Mouse (Mus musculus) embryonic facial prominence, embryonic 12.5 days (tissue): ENCODE results near the gene Mitf. TPM values are rescaled to one million over a fixed set of nuclear protein-coding genes. Genes with fewer than 3 reads are reported as not detected.

ENCODE experiments used
- ATAC-seq: fragments of 200-750 bp; cut with Nextera tagmentation; 2 replicates; pipeline ENCODE4 v1.8.0; 2017; ENCODE audit not compliant: insufficient number of reproducible peaks, insufficient read depth, low FRiP score, low TSS enrichment
- H3K27ac ChIP-seq: fragments of 300-500 bp; sonication (generic); 2 replicates; pipeline ENCODE4 v1.5.1; 2016; ENCODE audit warnings: mild to moderate bottlenecking
- H3K27me3 ChIP-seq: fragments of 300-500 bp; sonication (generic); 2 replicates; pipeline ENCODE4 v1.6.1; 2016; ENCODE audit warnings: mild to moderate bottlenecking, moderate library complexity
- H3K36me3 ChIP-seq: fragments of 300-500 bp; sonication (generic); 2 replicates; pipeline ENCODE4 v1.6.1; 2016; ENCODE audit warnings: mild to moderate bottlenecking
- H3K4me1 ChIP-seq: fragments of 300-500 bp; sonication (generic); 2 replicates; pipeline ENCODE4 v1.6.1; 2016
- H3K4me2 ChIP-seq: fragments of 300-500 bp; sonication (generic); replicated peaks from 2 replicates; pipeline ENCODE4 v1.6.1; 2016; ENCODE audit warnings: mild to moderate bottlenecking, moderate library complexity
- H3K4me3 ChIP-seq: fragments of 300-500 bp; sonication (generic); 2 replicates; pipeline ENCODE4 v1.5.1; 2016; ENCODE audit warnings: mild to moderate bottlenecking
- H3K9ac ChIP-seq: fragments of 300-500 bp; sonication (generic); 2 replicates; pipeline ENCODE4 v1.6.1; 2016; ENCODE audit warnings: mild to moderate bottlenecking, moderate library complexity
- H3K9me3 ChIP-seq: fragments of 300-500 bp; sonication (generic); 2 replicates; pipeline ENCODE4 v1.6.1; 2016; ENCODE audit warnings: mild to moderate bottlenecking, moderate library complexity
- WGBS: fragments of 180-500 bp; shearing (Covaris S2); methylation state at CpG from one replicate; pipeline ENCODE4 v1.1.7; 2016; 5-methylcytosine and 5-hydroxymethylcytosine counted together
- polyA plus RNA-seq: library from polyadenylated mRNA; unstranded; fragments of >200 nt; fragmentation: Nextera tagmentation; extraction: Ambion mirVana; gene quantifications from 2 replicates; pipeline ENCODE4 v1.2.1, GENCODE M21; 2016

Mitf gene
- polyA plus RNA-seq, 1 experiment from 2014 or later, result 2.3 TPM

- no peaks in the 10 kb centered on the region for H3K36me3 ChIP-seq
- no peak overlapping the region for H3K4me2 ChIP-seq
- no peak overlapping the region for H3K4me3 ChIP-seq
- H3K9ac ChIP-seq, result no peak overlapping the region
- no peak for ATAC-seq
- H3K27me3 ChIP-seq, result no peaks in the 10 kb centered on the region
- 28% methylated on average over 2 of the region's 2 CpGs for WGBS
- no peaks in the 10 kb centered on the region for H3K9me3 ChIP-seq
- no peak overlapping the region for H3K27ac ChIP-seq
- H3K4me1 ChIP-seq, result 0 out of 2 replicates have a peak, but pooled peaks cover 3% of the 10 kb centered on the region
Measured at GRCm38 (mm10) chr6:97883496-97883895, 76.6 kb downstream of the Mitf start.

DNA sequence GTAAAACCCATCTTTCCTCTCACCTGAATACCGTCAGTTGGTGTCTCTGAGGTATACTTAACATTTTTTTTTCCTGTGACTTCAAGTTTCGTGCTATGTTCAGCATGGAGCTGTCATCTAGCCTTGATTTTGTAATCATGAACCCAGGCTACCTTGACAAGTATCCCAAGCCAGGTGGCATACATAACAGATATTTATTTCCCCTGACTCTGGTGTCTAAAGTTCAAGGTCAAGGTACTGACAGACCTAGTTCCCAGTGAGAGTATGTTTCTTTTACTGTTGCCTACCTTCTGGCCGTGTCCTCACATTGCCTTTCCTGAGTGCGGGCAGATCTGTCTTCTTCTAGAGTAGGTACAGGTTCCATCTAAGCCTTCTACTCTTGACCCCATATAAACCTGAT is 78.1 kb downstream of the Mitf start:
- H3K27me3 ChIP-seq, result no peaks in the 10 kb centered on the region
- no peak overlapping the region for H3K27ac ChIP-seq
- H3K36me3 ChIP-seq, result no peaks in the 10 kb centered on the region
- 74% methylated on average over 4 of the region's 4 CpGs for WGBS
- ATAC-seq, result no peak
- no peak overlapping the region for H3K4me3 ChIP-seq
- H3K4me2 ChIP-seq, result no peak overlapping the region
- 0 out of 2 replicates have a peak, but pooled peaks cover 3% of the 10 kb centered on the region for H3K4me1 ChIP-seq
- no peaks in the 10 kb centered on the region for H3K9me3 ChIP-seq
- no peak overlapping the region for H3K9ac ChIP-seq

GRCm38 (mm10) chr6:97885606-97886005 is 78.8 kb downstream of the Mitf start:
- Histone ChIP-seq H3K4me2 (no peak overlapping the region), H3K4me1 (0 out of 2 replicates have a peak, but pooled peaks cover 3% of the 10 kb centered on the region), H3K27ac (no peak overlapping the region), H3K4me3 (no peak overlapping the region), H3K27me3 (no peaks in the 10 kb centered on the region), H3K9ac (no peak overlapping the region), H3K9me3 (no peaks in the 10 kb centered on the region), H3K36me3 (no peaks in the 10 kb centered on the region)
- ATAC-seq, result no peak
- WGBS, result 62% methylated on average over 3 of the region's 3 CpGs

- Histone ChIP-seq H3K36me3 (no peaks in the 10 kb centered on the region), H3K9ac (no peak overlapping the region), H3K27me3 (no peaks in the 10 kb centered on the region), H3K4me2 (no peak overlapping the region), H3K4me3 (no peak overlapping the region), H3K9me3 (no peaks in the 10 kb centered on the region), H3K4me1 (0 out of 2 replicates have a peak, but pooled peaks cover 3% of the 10 kb centered on the region), H3K27ac (no peak overlapping the region)
- 84% methylated on average over 4 of the region's 4 CpGs for WGBS
- ATAC-seq, result no peak
Measured at GRCm38 (mm10) chr6:97887893-97888292, 81.0 kb downstream of the Mitf start.

GRCm38 (mm10) chr6:97888596-97888995 is 81.7 kb downstream of the Mitf start:
- Histone ChIP-seq H3K27ac (no peak overlapping the region), H3K9me3 (no peaks in the 10 kb centered on the region), H3K36me3 (no peaks in the 10 kb centered on the region), H3K4me3 (no peak overlapping the region), H3K27me3 (no peaks in the 10 kb centered on the region), H3K4me2 (no peak overlapping the region), H3K9ac (no peak overlapping the region), H3K4me1 (no peaks in the 10 kb centered on the region)
- ATAC-seq, result no peak
- 53% methylated on average over 3 of the region's 3 CpGs for whole genome bisulfite sequencing

GRCm38 (mm10) chr6:97893546-97893945 is 86.7 kb downstream of the Mitf start:
- ATAC-seq, result no peak
- Histone ChIP-seq H3K27ac (no peak overlapping the region), H3K4me3 (no peak overlapping the region), H3K9me3 (no peaks in the 10 kb centered on the region), H3K9ac (no peak overlapping the region), H3K27me3 (no peaks in the 10 kb centered on the region), H3K4me1 (no peaks in the 10 kb centered on the region), H3K36me3 (no peaks in the 10 kb centered on the region), H3K4me2 (no peak overlapping the region)
- WGBS, result 59% methylated on average over 5 of the region's 5 CpGs

DNA sequence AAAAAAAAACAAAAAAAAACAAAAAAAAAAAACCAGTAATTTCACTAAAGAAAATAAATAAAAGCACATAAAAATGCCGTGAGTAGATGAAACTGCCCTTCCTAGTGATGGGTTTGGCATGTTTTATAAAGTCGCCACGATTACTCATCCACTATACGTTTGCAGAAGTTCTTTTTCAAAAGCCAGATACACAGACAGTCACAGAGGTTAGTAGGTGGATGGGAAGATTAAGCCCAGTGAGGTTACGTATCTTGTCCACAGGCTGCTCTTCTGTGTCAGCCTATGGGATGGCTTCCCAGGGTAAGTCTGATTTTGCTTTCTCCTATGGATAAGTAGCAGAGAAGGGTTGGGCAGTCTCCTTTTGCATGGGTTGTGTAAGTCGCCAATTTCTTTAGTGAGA is 90.3 kb downstream of the Mitf start:
- 83% methylated on average over 6 of the region's 6 CpGs for WGBS
- Histone ChIP-seq H3K4me2 (no peak overlapping the region), H3K9me3 (no peaks in the 10 kb centered on the region), H3K27me3 (no peaks in the 10 kb centered on the region), H3K36me3 (no peaks in the 10 kb centered on the region), H3K4me3 (no peak overlapping the region), H3K27ac (no peak overlapping the region), H3K4me1 (no peaks in the 10 kb centered on the region), H3K9ac (no peak overlapping the region)
- ATAC-seq, result no peak

DNA sequence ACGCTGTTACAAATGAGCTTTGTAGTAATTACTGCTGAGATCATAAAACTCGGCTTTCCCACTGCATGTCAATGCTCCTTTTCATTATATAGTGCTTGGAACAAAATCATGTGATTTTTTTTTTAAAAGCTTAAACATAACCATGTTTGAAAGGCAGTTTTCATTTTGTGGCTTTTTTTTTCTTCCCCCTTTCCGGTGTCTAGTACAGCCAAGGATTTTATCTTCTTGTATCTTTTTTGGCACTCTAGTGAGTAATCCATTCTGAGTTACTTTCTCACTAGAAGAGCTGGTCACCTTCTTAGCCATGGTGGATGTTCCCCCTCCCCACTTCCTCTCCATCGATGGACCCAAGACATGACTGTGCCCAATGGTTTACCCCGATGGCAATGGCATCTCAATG is 91.2 kb downstream of the Mitf start:
- WGBS, result 80% methylated on average over 5 of the region's 5 CpGs
- Histone ChIP-seq H3K27me3 (no peaks in the 10 kb centered on the region), H3K4me1 (no peaks in the 10 kb centered on the region), H3K27ac (no peak overlapping the region), H3K4me3 (no peak overlapping the region), H3K9ac (no peak overlapping the region), H3K4me2 (no peak overlapping the region), H3K9me3 (no peaks in the 10 kb centered on the region), H3K36me3 (no peaks in the 10 kb centered on the region)
- ATAC-seq, result no peak

GRCm38 (mm10) chr6:97901561-97901960 is 94.7 kb downstream of the Mitf start:
- Histone ChIP-seq H3K27me3 (no peaks in the 10 kb centered on the region), H3K27ac (no peak overlapping the region), H3K4me2 (no peak overlapping the region), H3K4me1 (no peaks in the 10 kb centered on the region), H3K9ac (no peak overlapping the region), H3K9me3 (no peaks in the 10 kb centered on the region), H3K4me3 (no peak overlapping the region), H3K36me3 (no peaks in the 10 kb centered on the region)
- ATAC-seq, result no peak
- 82% methylated on average over 5 of the region's 5 CpGs for WGBS

DNA sequence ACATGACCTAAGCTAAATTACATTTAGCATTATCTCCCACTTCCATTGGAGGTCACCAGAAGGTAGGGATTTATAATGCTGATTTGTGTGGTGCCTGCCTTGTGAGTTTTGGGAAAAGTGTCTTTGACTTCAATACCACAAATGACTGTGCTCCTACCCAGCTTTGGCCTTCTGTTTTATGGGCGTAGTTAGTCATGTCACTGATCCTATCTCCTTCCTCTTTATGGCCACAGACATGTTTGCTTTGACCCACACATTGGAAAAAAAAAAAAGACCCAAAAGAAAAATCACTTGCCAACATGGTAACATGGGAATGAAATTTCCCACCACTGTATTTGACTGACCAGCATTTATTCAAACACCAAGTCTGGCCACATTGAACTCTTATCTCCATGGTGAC is 95.4 kb downstream of the Mitf start:
- no peak overlapping the region for H3K27ac ChIP-seq
- WGBS, result 91% methylated on average over 1 of the region's 1 CpGs
- H3K9ac ChIP-seq, result no peak overlapping the region

DNA sequence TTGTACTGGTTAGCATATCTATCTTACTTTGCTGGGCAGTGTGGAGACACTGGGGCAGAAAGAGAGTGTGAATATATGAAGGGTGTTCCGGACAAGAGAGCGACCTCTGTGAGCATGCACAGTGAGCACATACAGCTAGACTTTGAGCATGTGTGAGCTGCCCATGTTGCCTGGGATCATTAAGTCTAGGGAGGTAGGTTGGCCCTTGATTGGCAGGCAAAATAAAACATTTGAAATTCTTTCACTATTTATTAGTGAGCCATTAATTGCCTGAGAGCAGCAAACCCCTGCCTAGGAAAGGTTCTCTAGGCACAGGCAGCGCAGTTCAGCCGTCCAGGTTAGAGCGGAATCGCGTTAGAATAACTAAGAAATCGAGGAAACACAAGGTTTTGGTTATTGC is 107.9 kb downstream of the Mitf start:
- ATAC-seq, result no peak
- 90% methylated on average over 8 of the region's 8 CpGs for WGBS
- Histone ChIP-seq H3K27me3 (no peaks in the 10 kb centered on the region), H3K27ac (no peak overlapping the region), H3K4me1 (peaks cover 6% of the 10 kb centered on the region), H3K36me3 (no peaks in the 10 kb centered on the region), H3K9me3 (no peaks in the 10 kb centered on the region), H3K9ac (no peak overlapping the region), H3K4me2 (no peak overlapping the region), H3K4me3 (no peak overlapping the region)

More for the DNA sequence above, 95.4 kb downstream of the Mitf start:
- Histone ChIP-seq H3K9me3 (no peaks in the 10 kb centered on the region), H3K4me1 (no peaks in the 10 kb centered on the region), H3K4me3 (no peak overlapping the region), H3K36me3 (no peaks in the 10 kb centered on the region), H3K27me3 (no peaks in the 10 kb centered on the region), H3K4me2 (no peak overlapping the region)
- ATAC-seq, result no peak

DNA sequence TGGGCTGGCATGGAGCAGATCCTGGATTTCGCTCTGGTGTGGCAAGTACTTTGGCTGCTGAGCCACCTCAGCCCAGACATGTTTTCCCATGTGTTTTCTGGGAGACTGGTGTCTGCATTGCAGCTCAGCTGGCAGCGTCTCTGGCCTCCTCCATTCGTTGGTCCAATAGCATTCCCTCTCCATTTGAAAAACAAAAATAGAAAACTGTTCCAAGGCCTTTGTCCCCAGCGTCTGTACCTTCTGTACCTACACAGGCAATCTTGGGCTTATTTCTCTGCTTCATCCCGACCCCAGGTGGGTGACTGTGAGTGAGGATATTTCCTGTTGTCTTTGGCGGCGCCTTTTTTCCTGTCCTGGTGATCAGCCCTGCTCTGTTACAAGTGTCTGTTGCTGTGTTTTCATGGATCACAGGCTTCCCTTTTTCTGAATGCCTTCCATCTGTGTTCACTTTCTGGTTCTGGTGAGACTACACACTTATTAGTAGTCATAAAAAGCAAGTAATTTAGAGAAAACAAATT is 109.6 kb downstream of the Mitf start:
- 72% methylated on average over 7 of the region's 7 CpGs for WGBS
- no peak for ATAC-seq
- Histone ChIP-seq H3K36me3 (no peaks in the 10 kb centered on the region), H3K9ac (no peak overlapping the region), H3K4me1 (peaks cover 6% of the 10 kb centered on the region), H3K9me3 (no peaks in the 10 kb centered on the region), H3K27ac (no peak overlapping the region), H3K4me3 (no peak overlapping the region), H3K4me2 (no peak overlapping the region), H3K27me3 (no peaks in the 10 kb centered on the region)

DNA sequence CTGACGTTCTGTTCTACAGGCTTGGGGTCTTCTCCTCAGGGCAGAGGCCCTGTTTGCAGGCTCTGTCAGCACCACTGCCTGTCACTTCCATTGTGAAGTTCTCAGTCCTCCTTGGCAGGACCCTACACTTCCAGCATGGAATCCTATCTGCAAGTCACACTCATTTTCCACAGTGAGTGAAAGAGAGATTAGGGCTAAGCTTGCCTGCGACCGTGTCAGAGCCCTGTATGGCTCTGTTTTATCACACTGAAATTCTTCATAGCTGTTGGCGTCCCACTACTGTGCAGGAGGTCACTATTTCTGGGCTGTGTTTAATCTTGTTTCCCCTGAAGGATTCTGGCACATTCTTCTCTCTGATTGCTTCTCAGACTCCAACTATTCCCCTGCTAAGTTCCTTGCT is 111.2 kb downstream of the Mitf start:
- H3K4me1 ChIP-seq, result peaks cover 6% of the 10 kb centered on the region
- no peak overlapping the region for H3K4me2 ChIP-seq
- no peaks in the 10 kb centered on the region for H3K27me3 ChIP-seq
- 44% methylated on average over 4 of the region's 4 CpGs for WGBS
- no peak overlapping the region for H3K27ac ChIP-seq
- no peaks in the 10 kb centered on the region for H3K9me3 ChIP-seq
- no peak overlapping the region for H3K9ac ChIP-seq
- H3K4me3 ChIP-seq, result no peak overlapping the region
- H3K36me3 ChIP-seq, result no peaks in the 10 kb centered on the region
- no peak for ATAC-seq
